Mouse (Mus musculus): Measurements from ENCODE around the gene Elovl4.

DNA sequence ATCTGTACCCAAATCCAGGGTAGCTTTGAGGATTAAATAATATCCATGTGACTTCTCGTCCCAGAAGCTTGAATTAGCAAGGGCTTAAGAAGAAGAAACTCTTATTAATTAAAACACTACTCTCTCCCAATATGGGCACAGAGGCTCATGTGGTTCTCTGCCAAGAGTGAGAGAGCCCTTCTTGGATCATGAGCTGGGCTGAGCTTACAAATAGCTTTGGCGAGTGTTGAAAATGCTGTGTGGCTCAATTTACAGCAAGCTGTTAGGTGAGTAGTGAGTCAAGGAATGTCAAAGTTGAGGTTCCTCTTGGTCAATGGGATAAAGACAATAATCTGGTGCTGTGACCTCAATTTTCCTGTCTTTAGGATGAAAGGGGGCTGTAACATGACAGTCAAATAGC, 74.2 kb downstream of the Elovl4 start:
- no peak for TF ChIP-seq CTCF (IDR thresholded peaks at IDR 0.05; ENCODE audit: borderline replicate concordance, control insufficient read depth, extremely low read depth, insufficient read depth, low read length, poor library complexity)
- no peak for TF ChIP-seq POLR2A (IDR thresholded peaks at IDR 0.05; ENCODE audit: control insufficient read depth, extremely low read depth, insufficient read depth, low read length, poor library complexity)
